Mouse (Mus musculus) heart, adult 2 months (tissue): ENCODE measurements at regions not wholly inside any gene's neighbourhood (a gene's known extent, or its start where the extent isn't known, plus 50 kb on each side); places are given as distances from the start of the nearest gene placed in this dataset.

Source experiments
- DNase-seq, 2 experiments: peaks; one replicate each; pipeline ENCODE4 v3.0.0; 2021
- H3K27ac ChIP-seq: fragments of 200-600 bp; 2 replicates; pipeline ENCODE4 v1.8.1; 2022
- H3K27me3 ChIP-seq: fragments of 200-500 bp; 2 replicates; pipeline ENCODE4 v1.6.1; 2012; ENCODE audit warnings: mild to moderate bottlenecking, low read length, inconsistent platforms, mixed read lengths; ENCODE audit not compliant: control insufficient read depth, insufficient read depth
- H3K36me3 ChIP-seq: fragments of 200-500 bp; 2 replicates; pipeline ENCODE4 v1.6.1; 2012; ENCODE audit warnings: low read length, inconsistent platforms; ENCODE audit not compliant: control insufficient read depth, insufficient read depth
- H3K4me1 ChIP-seq: fragments of 200-500 bp; 2 replicates; pipeline ENCODE4 v1.6.1; 2011; ENCODE audit warnings: low read length; ENCODE audit not compliant: control insufficient read depth, insufficient read depth
- H3K4me3 ChIP-seq: fragments of 200-600 bp; 2 replicates; pipeline ENCODE4 v1.8.1; 2022
- H3K79me2 ChIP-seq: fragments of 200-500 bp; replicated peaks from 2 replicates; pipeline ENCODE4 v1.6.1; 2012; ENCODE audit warnings: mild to moderate bottlenecking, inconsistent platforms, low read length, moderate library complexity, mixed read lengths; ENCODE audit not compliant: control insufficient read depth, insufficient read depth
- H3K9ac ChIP-seq: fragments of 200-500 bp; 2 replicates; pipeline ENCODE4 v1.6.1; 2012; ENCODE audit warnings: low read depth, mild to moderate bottlenecking, control low read depth, inconsistent platforms, low read length, mixed read lengths
- CTCF ChIP-seq: fragments of 200-600 bp; IDR thresholded peaks from 2 replicates; pipeline ENCODE4 v1.8.1; 2022; ENCODE audit warnings: antibody characterized with exemption, mild to moderate bottlenecking, moderate library complexity
- EP300 ChIP-seq: fragments of 200-500 bp; IDR thresholded peaks from 2 replicates; pipeline ENCODE4 v1.6.1; 2011; ENCODE audit warnings: low read depth, low read length, control low read depth; ENCODE audit not compliant: insufficient read depth
- POLR2A ChIP-seq: fragments of 200-500 bp; IDR thresholded peaks from 2 replicates; pipeline ENCODE4 v1.6.1; 2011; ENCODE audit warnings: mild to moderate bottlenecking, low read depth, low read length, control low read depth; ENCODE audit not compliant: insufficient read depth
- WGBS: fragments of 180-500 bp; shearing (Covaris S2); methylation state at CpG from one replicate; pipeline ENCODE4 v1.1.7; 2018; 5-methylcytosine and 5-hydroxymethylcytosine counted together
- intact Hi-C: fragments of 180-260 bp; cut with DNase I; formaldehyde crosslinking; loops from one replicate; pipeline ENCODE4 v1.15.1; 2025

- Histone ChIP-seq H3K27me3 (no peaks in the 10 kb centered on the region), H3K27ac (no peak overlapping the region), H3K4me3 (no peak overlapping the region), H3K79me2 (no peaks in the 10 kb centered on the region), H3K4me1 (peaks cover 2% of the 10 kb centered on the region), H3K9ac (no peak overlapping the region), H3K36me3 (no peaks in the 10 kb centered on the region)
- TF ChIP-seq CTCF (peak; percentile 52), POLR2A (no peak)
- 51% methylated on average over 2 of the region's 2 CpGs for WGBS
- no peak for DNase-seq
- intact Hi-C loops, result loop anchor here (2.0 kb wide), 1 partner anchor 29 kb away; no protein-coding TSS in a partner anchor
Measured at GRCm38 (mm10) chr13:64007688-64008087, 81.3 kb downstream of the Hsd17b3 start.

- Histone ChIP-seq H3K4me3 (no peak overlapping the region), H3K79me2 (no peaks in the 10 kb centered on the region), H3K27me3 (no peaks in the 10 kb centered on the region), H3K9ac (no peak overlapping the region), H3K36me3 (no peaks in the 10 kb centered on the region), H3K4me1 (peaks cover 2% of the 10 kb centered on the region), H3K27ac (no peak overlapping the region)
- TF ChIP-seq EP300 (no peak), CTCF (no peak), POLR2A (no peak)
- intact Hi-C loops, result no loop called here
- 44% methylated on average over 6 of the region's 6 CpGs for WGBS
- DNase-seq, result no peak
Measured at GRCm38 (mm10) chr13:64002945-64003459, 86.0 kb downstream of the Hsd17b3 start.

- intact Hi-C loops, result no loop called here
- H3K4me3 ChIP-seq, result no peak overlapping the region
- TF ChIP-seq POLR2A, result no peak
- no peak for TF ChIP-seq EP300
- no peak for TF ChIP-seq CTCF
- no peak for DNase-seq
- no peak overlapping the region for H3K27ac ChIP-seq
- WGBS, result 41% methylated on average over 6 of the region's 6 CpGs
- no peaks in the 10 kb centered on the region for H3K79me2 ChIP-seq
- H3K4me1 ChIP-seq, result no peaks in the 10 kb centered on the region; the same call in 1 of the 2 replicates
- no peaks in the 10 kb centered on the region for H3K36me3 ChIP-seq
- no peak overlapping the region for H3K9ac ChIP-seq
- H3K27me3 ChIP-seq, result no peaks in the 10 kb centered on the region
Measured at GRCm38 (mm10) chr13:64000303-64000702, 88.7 kb downstream of the Hsd17b3 start.

DNA sequence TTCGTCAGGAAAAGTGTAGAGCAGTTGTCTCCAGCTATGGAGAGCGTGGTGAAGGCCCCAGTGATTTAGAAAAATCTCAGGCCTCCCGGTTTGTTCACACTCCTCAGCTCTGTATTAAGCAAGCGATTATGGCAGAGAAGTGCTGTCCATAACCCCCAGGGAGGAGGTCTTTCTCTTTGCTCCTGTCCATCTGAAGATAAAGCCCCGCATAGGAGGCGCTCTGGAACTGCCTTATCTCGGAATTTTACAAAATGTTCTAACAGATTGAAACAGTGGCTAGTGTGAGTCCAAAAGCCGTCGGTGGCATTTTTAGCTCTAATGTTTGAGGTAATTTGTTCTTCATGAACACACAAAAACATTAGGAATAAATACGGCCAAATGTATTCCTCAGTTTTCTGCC lies 90.4 kb downstream of the Hsd17b3 start:
- DNase-seq, result peak in 1 of 2 experiments; percentile 41
- intact Hi-C loops, result no loop called here
- H3K9ac ChIP-seq, result no peak overlapping the region

GRCm38 (mm10) chr13:63993857-63994477 lies 95.1 kb downstream of the Hsd17b3 start:
- no peaks in the 10 kb centered on the region for H3K79me2 ChIP-seq
- 65% methylated on average over 12 of the region's 12 CpGs for WGBS
- H3K27me3 ChIP-seq, result no peaks in the 10 kb centered on the region
- intact Hi-C loops, result no loop called here
- no peaks in the 10 kb centered on the region; the same call in 1 of the 2 replicates for H3K4me1 ChIP-seq
- no peak for DNase-seq
- H3K36me3 ChIP-seq, result no peaks in the 10 kb centered on the region
- H3K4me3 ChIP-seq, result no peak overlapping the region
- no peak overlapping the region for H3K9ac ChIP-seq
- TF ChIP-seq POLR2A, result no peak
- TF ChIP-seq CTCF, result no peak
- TF ChIP-seq EP300, result no peak
- no peak overlapping the region for H3K27ac ChIP-seq

More for the DNA sequence above, 90.4 kb downstream of the Hsd17b3 start:
- Histone ChIP-seq H3K4me3 (no peak overlapping the region), H3K36me3 (no peaks in the 10 kb centered on the region), H3K27me3 (no peaks in the 10 kb centered on the region), H3K4me1 (no peaks in the 10 kb centered on the region; the same call in 1 of the 2 replicates), H3K79me2 (no peaks in the 10 kb centered on the region), H3K27ac (no peak overlapping the region)
- WGBS, result 54% methylated on average over 10 of the region's 10 CpGs
- TF ChIP-seq CTCF (no peak), POLR2A (no peak), EP300 (no peak)

DNA sequence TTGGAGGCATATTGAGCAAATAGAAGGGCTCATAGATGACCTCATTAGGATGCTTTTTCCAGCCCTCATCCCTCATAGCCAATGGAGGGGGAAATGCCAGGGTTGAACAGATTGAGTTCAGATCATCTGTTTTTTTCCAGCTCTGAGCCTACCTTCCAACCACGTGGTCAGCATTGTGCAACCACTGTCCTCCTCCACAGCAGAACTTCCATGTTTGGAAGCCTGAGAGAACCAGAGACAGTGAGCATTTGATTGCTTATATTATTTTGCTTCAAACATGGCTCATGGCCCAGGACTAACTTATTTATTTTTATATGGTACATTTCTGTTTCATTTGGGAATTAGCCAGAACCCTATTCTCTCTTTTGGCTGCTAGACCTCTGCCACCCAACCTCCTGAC lies 96.0 kb downstream of the Hsd17b3 start:
- Histone ChIP-seq H3K27me3 (no peaks in the 10 kb centered on the region), H3K4me3 (no peak overlapping the region), H3K27ac (no peak overlapping the region), H3K79me2 (no peaks in the 10 kb centered on the region), H3K4me1 (peaks cover under 1% of the 10 kb centered on the region), H3K9ac (no peak overlapping the region), H3K36me3 (no peaks in the 10 kb centered on the region)
- TF ChIP-seq CTCF (no peak), EP300 (no peak), POLR2A (no peak)
- intact Hi-C loops, result no loop called here
- DNase-seq, result no peak
- 32% methylated on average over 1 of the region's 1 CpGs for WGBS
